Mouse (Mus musculus): ENCODE results near the gene Lgals12. TPM values are rescaled to one million over a fixed set of nuclear protein-coding genes. Genes with fewer than 3 reads are reported as not detected.
A peak's percentile ranks its signal among the peaks of the same experiment; 100 is the strongest.

Lgals12 gene
- polyA plus RNA-seq, 1 experiment from 2014 or later: 2.3 TPM

DNA sequence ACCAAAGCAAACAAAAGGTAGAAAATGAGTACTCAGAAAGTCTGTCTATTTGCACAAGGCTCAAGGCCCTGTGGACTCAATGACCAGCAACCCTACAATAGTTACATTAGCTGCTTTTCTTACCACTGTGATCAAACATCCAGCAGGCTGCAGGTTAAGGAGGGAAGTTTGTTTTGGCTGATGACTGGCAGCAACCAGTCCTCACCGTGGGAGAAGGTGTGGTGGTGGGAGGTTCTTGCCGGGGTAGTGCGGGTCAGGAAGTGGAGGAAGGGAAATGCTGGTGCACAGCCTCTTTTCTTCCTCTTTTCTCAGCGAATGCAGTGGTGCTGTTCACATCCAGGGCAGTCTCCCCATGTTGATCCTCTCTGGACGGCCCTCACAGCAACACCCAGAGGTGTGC lies 26.0 kb downstream of the Lgals12 start:
- ATAC-seq (ENCODE audit: insufficient number of reproducible peaks, low FRiP score, low TSS enrichment, low read depth): no peak
- no peak overlapping the region for H3K27ac ChIP-seq (replicated peaks)

DNA sequence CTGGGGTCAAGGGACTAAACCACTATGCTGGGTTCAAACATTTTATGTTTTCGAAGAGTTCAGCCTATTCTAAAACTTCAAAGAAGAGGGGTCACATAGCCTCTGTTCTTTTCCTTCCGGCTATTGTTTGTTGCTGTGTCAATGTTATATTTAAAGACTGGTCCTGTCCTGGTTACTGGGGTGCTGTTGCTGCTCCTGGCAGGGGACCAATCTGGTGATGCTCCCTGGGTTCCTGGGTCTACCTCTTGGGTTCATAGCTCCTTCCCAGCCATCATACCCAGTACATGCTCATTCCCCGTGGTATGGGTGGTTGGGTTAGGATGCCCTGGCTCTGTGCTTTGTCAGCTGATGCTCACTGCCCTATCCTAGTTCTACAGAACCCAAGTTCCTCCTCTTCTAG lies 29.3 kb downstream of the Lgals12 start:
- no peak for ATAC-seq (ENCODE audit: insufficient number of reproducible peaks, low FRiP score, low TSS enrichment, low read depth)

More for the DNA sequence above, 26.0 kb downstream of the Lgals12 start:
- H3K27me3 ChIP-seq: no peaks in the 10 kb centered on the region
- no peaks in the 10 kb centered on the region for H3K36me3 ChIP-seq
- no peaks in the 10 kb centered on the region for H3K9me3 ChIP-seq (replicated peaks)
- no peak overlapping the region for H3K4me2 ChIP-seq (replicated peaks)
- H3K4me1 ChIP-seq: 0 out of 2 replicates have a peak, but pooled peaks cover 3% of the 10 kb centered on the region
- 49% methylated on average over 5 of the region's 5 CpGs for WGBS
- H3K4me3 ChIP-seq (replicated peaks): no peak overlapping the region
- no peak overlapping the region for H3K9ac ChIP-seq

DNA sequence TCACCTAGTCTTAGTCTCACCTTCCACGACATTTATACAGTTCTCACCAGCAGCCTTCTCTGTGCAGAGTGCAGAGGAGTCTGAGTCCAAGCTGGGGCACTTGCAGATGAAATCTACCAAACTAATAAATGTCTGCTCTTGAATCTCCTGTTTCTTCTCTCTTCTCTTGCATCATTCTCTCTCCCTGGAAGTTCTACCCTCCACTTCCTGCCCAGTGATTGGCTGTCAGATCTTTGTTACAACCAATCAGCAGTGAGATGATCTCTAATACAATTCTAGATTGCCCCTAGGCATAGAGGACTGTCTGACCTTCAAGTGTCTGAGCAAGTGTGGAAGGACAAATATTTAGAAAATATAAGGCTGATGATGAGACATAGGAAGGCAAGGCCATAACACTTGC lies 30.8 kb downstream of the Lgals12 start:
- no peaks in the 10 kb centered on the region for H3K4me1 ChIP-seq
- H3K9me3 ChIP-seq (replicated peaks): no peaks in the 10 kb centered on the region
- no peak overlapping the region for H3K9ac ChIP-seq
- no peak overlapping the region for H3K4me2 ChIP-seq (replicated peaks)
- ATAC-seq (ENCODE audit: insufficient number of reproducible peaks, low FRiP score, low TSS enrichment, low read depth): no peak
- 76% methylated on average over 1 of the region's 1 CpGs for WGBS
- H3K27me3 ChIP-seq: no peaks in the 10 kb centered on the region
- H3K4me3 ChIP-seq (replicated peaks): no peak overlapping the region
- no peaks in the 10 kb centered on the region for H3K36me3 ChIP-seq
- H3K27ac ChIP-seq (replicated peaks): no peak overlapping the region

More for the DNA sequence above, 29.3 kb downstream of the Lgals12 start:
- no peaks in the 10 kb centered on the region for H3K9me3 ChIP-seq (replicated peaks)
- no peak overlapping the region for H3K27ac ChIP-seq (replicated peaks)
- no peak overlapping the region for H3K4me3 ChIP-seq (replicated peaks)
- no peaks in the 10 kb centered on the region for H3K4me1 ChIP-seq
- no peak overlapping the region for H3K4me2 ChIP-seq (replicated peaks)
- no peaks in the 10 kb centered on the region for H3K27me3 ChIP-seq
- 86% methylated on average over 3 of the region's 3 CpGs for WGBS
- no peaks in the 10 kb centered on the region for H3K36me3 ChIP-seq
- H3K9ac ChIP-seq: no peak overlapping the region

DNA sequence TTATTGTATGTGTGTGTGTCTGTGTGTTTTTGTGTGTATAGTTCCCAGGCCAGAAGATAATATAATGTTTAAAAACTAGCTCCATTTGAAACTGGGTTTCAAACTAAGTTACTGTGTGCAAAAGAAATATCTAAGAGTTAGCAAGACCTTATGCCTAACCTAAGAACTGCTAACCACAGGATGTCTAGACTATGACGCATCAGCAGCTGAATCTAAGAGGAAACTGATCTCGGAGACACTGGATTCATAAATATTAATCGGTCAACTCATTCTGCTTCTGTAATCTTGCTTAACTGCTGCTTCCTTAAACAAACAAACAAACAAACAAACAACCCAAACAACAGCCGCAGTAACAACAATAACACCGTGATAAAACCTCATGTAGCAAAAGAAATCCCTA lies 37.3 kb downstream of the Lgals12 start:
- no peak for ATAC-seq (ENCODE audit: insufficient number of reproducible peaks, low FRiP score, low TSS enrichment, low read depth)
- 74% methylated on average over 5 of the region's 5 CpGs for WGBS

DNA sequence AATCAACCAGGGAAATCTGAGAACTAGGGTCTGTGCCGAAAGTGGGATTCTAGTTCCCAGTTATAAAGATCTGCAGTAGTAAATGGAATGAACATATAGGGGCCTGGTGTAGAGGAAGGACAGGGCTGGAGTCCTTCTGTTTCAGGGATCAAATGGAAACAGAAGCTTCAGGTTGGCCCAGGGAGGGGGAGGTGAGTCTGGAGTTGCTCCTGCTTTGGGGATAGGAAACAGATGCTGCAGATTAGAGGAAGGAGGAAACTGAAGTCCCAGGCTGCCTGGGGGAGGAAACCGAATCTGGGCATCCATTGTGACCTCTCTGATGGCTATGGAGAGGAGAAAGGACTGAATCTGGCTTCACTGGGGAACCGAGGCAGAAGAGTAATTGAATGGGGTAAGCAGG lies 38.6 kb downstream of the Lgals12 start:
- no peaks in the 10 kb centered on the region for H3K9me3 ChIP-seq (replicated peaks)
- H3K4me2 ChIP-seq (replicated peaks): no peak overlapping the region
- peaks cover 7% of the 10 kb centered on the region for H3K4me1 ChIP-seq
- H3K36me3 ChIP-seq: no peaks in the 10 kb centered on the region
- H3K4me3 ChIP-seq (replicated peaks): no peak overlapping the region
- H3K27me3 ChIP-seq: no peaks in the 10 kb centered on the region
- no peak for ATAC-seq (ENCODE audit: insufficient number of reproducible peaks, low FRiP score, low TSS enrichment, low read depth)
- H3K9ac ChIP-seq: no peak overlapping the region
- WGBS: 20% methylated on average over 3 of the region's 3 CpGs
- no peak overlapping the region; the same call in 1 of the 2 replicates for H3K27ac ChIP-seq (replicated peaks)

More for the DNA sequence above, 37.3 kb downstream of the Lgals12 start:
- H3K9ac ChIP-seq: no peak overlapping the region
- H3K9me3 ChIP-seq (replicated peaks): no peaks in the 10 kb centered on the region
- H3K27ac ChIP-seq (replicated peaks): no peak overlapping the region
- peaks cover 7% of the 10 kb centered on the region for H3K4me1 ChIP-seq
- H3K27me3 ChIP-seq: no peaks in the 10 kb centered on the region
- no peak overlapping the region for H3K4me3 ChIP-seq (replicated peaks)
- H3K36me3 ChIP-seq: no peaks in the 10 kb centered on the region
- H3K4me2 ChIP-seq (replicated peaks): no peak overlapping the region

DNA sequence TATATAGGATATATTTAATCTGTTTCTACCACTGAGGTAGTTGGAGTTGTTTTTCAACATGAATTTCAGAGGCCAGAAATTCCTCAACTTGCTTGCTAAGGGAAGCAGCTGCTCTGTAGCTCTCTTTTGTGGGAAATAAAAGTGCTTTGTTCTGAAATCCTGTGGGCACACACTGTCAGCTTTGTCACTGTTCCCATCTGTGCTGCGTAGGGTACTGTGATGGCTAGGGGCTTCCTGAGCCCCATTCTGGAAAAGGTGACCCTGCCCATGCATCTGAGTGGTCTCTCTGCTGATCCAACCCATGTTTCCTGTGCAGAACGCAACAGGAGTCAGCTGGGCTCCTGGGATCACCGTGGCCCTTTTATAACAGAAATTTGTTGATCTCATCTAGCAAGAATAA lies 40.2 kb downstream of the Lgals12 start:
- H3K36me3 ChIP-seq: no peaks in the 10 kb centered on the region
- H3K9ac ChIP-seq: no peak overlapping the region
- no peak overlapping the region for H3K4me3 ChIP-seq (replicated peaks)
- H3K4me1 ChIP-seq: peaks cover 7% of the 10 kb centered on the region
- H3K27me3 ChIP-seq: no peaks in the 10 kb centered on the region
- no peak for ATAC-seq (ENCODE audit: insufficient number of reproducible peaks, low FRiP score, low TSS enrichment, low read depth)
- H3K4me2 ChIP-seq (replicated peaks): no peak overlapping the region
- 56% methylated on average over 3 of the region's 3 CpGs for WGBS
- H3K27ac ChIP-seq (replicated peaks): no peak overlapping the region
- H3K9me3 ChIP-seq (replicated peaks): no peaks in the 10 kb centered on the region

DNA sequence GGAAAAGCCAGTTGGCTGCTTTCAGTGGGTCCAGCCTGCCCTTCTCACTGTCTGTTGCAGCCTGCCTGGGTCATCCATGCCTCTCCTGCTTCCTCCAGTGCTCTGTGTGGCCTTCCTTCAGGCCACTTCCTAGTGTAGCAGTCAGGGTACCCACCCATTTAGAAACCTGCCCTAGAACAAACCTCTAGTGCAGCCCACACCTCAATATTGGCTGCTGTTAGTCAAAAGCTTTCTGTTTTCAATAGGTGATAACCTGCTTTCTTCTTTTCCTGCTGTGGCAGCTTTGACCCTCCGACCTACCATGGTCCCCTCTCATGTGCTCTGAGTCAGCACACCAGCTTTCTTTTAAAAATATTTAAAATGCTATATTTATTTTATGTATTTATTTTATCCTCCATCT lies 42.5 kb downstream of the Lgals12 start:
- 83% methylated on average over 1 of the region's 1 CpGs for WGBS
- ATAC-seq (ENCODE audit: insufficient number of reproducible peaks, low FRiP score, low TSS enrichment, low read depth): no peak
- H3K9ac ChIP-seq: no peak overlapping the region
- no peak overlapping the region for H3K4me3 ChIP-seq (replicated peaks)
- no peak overlapping the region for H3K4me2 ChIP-seq (replicated peaks)
- peaks cover 12% of the 10 kb centered on the region for H3K4me1 ChIP-seq
- H3K36me3 ChIP-seq: no peaks in the 10 kb centered on the region
- no peaks in the 10 kb centered on the region for H3K27me3 ChIP-seq
- no peaks in the 10 kb centered on the region for H3K9me3 ChIP-seq (replicated peaks)
- no peak overlapping the region for H3K27ac ChIP-seq (replicated peaks)

DNA sequence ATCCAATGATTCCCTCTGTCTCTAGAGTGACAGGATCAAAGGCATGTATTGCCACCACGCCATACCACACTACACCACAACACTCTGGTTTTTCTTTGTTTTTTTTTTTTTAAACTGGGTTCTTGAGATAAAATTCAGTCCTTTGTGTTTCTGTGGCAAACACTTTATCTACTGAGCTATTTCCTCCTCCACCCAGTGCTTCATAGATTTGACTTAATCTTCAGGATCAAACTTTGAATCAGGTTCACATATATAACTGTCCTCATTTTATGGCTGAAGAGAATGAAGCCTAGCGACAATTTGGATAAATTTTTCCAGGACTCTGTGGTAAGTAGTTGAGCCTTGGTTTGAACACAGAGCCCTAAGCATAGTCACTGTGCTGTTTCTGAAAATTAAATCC lies 43.3 kb downstream of the Lgals12 start:
- H3K4me1 ChIP-seq: peaks cover 10% of the 10 kb centered on the region
- 60% methylated on average over 2 of the region's 2 CpGs for WGBS
- H3K27me3 ChIP-seq: no peaks in the 10 kb centered on the region
- no peak overlapping the region for H3K27ac ChIP-seq (replicated peaks)
- H3K4me2 ChIP-seq (replicated peaks): no peak overlapping the region
- H3K4me3 ChIP-seq (replicated peaks): no peak overlapping the region
- no peaks in the 10 kb centered on the region for H3K36me3 ChIP-seq
- no peaks in the 10 kb centered on the region for H3K9me3 ChIP-seq (replicated peaks)
- ATAC-seq (ENCODE audit: insufficient number of reproducible peaks, low FRiP score, low TSS enrichment, low read depth): no peak
- no peak overlapping the region for H3K9ac ChIP-seq

DNA sequence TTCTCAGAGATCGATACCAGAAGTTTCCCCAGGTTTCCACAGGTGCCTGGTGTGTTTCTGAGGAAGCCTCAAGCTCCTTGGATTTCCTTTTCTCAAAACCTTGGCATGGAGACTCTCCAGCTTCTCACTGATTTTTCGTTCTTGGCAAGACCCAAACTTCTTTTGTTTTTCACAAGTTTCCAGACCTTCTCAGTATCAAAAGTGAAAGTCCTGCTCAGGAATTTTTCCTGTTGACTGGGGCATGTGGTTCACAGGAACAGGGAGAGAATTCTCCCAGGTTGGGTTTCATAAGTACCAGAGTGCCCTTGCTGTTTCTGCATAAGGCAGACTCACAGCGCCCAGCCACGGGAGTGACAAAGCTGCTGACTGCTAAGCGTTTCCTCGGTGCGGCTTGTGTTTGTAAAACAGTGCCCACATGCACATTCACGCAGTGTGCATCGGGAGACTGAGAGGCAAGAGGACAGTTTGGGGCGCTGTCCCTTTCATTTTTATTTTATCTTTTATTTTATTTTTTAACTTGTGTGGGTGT lies 44.3 kb downstream of the Lgals12 start:
- Histone ChIP-seq H3K36me3 (no peaks in the 10 kb centered on the region), H3K9me3 (replicated peaks) (no peaks in the 10 kb centered on the region), H3K4me1 (peaks cover 14% of the 10 kb centered on the region), H3K4me3 (replicated peaks) (no peak overlapping the region), H3K27ac (replicated peaks) (no peak overlapping the region), H3K27me3 (no peaks in the 10 kb centered on the region), H3K9ac (no peak overlapping the region), H3K4me2 (replicated peaks) (no peak overlapping the region)
- WGBS: 60% methylated on average over 10 of the region's 10 CpGs
- ATAC-seq (ENCODE audit: insufficient number of reproducible peaks, low FRiP score, low TSS enrichment, low read depth): no peak

DNA sequence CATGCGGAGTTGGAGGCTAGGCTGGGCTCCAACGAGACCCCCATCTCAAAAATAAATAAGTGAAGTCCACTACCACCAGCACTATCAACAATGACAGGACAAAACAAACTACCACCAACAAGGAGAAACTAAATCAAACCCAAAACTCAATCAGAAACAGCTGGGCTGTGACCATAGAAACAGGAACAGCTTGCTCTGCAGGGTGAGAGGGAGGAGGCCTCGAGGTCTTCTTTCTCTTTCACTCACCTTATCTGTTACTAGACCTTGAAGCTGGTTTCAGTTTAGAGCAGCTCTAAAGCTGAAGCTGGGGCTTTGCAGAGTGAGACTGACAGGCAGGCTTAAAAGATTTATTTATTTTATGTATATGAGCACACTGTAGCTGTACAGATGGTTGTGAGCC lies 45.5 kb downstream of the Lgals12 start:
- Histone ChIP-seq H3K4me3 (replicated peaks) (no peak overlapping the region), H3K9ac (no peak overlapping the region), H3K27ac (replicated peaks) (no peak overlapping the region), H3K27me3 (no peaks in the 10 kb centered on the region), H3K4me2 (replicated peaks) (no peak overlapping the region), H3K36me3 (no peaks in the 10 kb centered on the region), H3K4me1 (peaks cover 20% of the 10 kb centered on the region), H3K9me3 (replicated peaks) (no peaks in the 10 kb centered on the region)
- WGBS: 50% methylated on average over 3 of the region's 3 CpGs
- no peak for ATAC-seq (ENCODE audit: insufficient number of reproducible peaks, low FRiP score, low TSS enrichment, low read depth)

DNA sequence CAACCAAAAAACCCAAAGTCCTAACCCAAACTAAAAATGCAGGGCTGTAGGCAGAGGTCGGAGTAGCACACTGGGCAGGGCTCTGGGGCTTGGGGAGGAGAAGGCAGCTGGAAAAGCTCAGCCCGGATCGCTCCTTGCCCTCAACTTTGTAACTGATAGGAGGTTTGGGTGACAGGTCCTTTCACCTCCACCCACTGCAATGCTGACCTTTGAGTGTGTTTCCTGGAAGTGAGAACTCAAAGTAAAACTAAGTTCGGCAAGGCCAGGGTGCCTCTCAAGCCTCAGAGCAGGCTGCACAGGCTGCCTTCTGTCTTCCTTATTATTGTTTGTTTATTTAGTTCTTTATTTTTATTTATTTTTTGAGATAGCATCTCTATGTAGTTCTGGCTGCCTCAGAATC lies 47.0 kb downstream of the Lgals12 start:
- WGBS: 56% methylated on average over 4 of the region's 4 CpGs

DNA sequence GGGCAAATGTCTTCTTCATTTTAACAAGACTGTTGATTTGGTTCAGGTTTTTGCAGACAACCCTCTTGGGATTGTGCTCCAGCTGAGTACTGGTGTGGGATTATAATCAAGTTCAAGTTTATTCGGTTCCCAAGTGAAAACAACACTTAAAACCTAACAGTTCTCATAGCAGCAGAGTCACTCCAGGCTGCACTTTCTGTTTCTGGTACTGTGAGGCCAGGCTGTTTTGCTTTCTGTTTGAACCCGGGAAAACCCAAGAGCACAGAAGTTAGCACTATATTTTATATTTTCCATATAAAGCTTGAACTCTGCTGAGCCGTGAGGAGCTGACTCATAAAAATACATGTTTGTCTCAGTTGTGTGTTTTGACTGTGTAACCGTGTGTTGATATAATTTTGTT lies 48.3 kb downstream of the Lgals12 start:
- H3K4me3 ChIP-seq (replicated peaks): 0 out of 2 replicates have a peak overlapping the region, but pooled peaks have one; percentile 48

More for the DNA sequence above, 47.0 kb downstream of the Lgals12 start:
- Histone ChIP-seq H3K9me3 (replicated peaks) (no peaks in the 10 kb centered on the region), H3K36me3 (no peaks in the 10 kb centered on the region), H3K27me3 (no peaks in the 10 kb centered on the region), H3K9ac (no peak overlapping the region), H3K27ac (replicated peaks) (no peak overlapping the region), H3K4me3 (replicated peaks) (no peak overlapping the region), H3K4me2 (replicated peaks) (no peak overlapping the region), H3K4me1 (peaks cover 20% of the 10 kb centered on the region)
- ATAC-seq (ENCODE audit: insufficient number of reproducible peaks, low FRiP score, low TSS enrichment, low read depth): no peak

More for the DNA sequence above, 48.3 kb downstream of the Lgals12 start:
- no peaks in the 10 kb centered on the region for H3K9me3 ChIP-seq (replicated peaks)
- no peak overlapping the region for H3K27ac ChIP-seq (replicated peaks)
- no peak overlapping the region for H3K9ac ChIP-seq
- ATAC-seq (ENCODE audit: insufficient number of reproducible peaks, low FRiP score, low TSS enrichment, low read depth): no peak
- 54% methylated on average over 4 of the region's 4 CpGs for whole genome bisulfite sequencing
- H3K27me3 ChIP-seq: no peaks in the 10 kb centered on the region
- no peak overlapping the region for H3K4me2 ChIP-seq (replicated peaks)
- peaks cover 20% of the 10 kb centered on the region for H3K4me1 ChIP-seq
- H3K36me3 ChIP-seq: no peaks in the 10 kb centered on the region

All from embryonic facial prominence, embryonic 15.5 days (tissue).